Mouse (Mus musculus) olfactory bulb, adult 2 months (tissue): ENCODE results near the gene Emx1. TPM values are rescaled to one million over a fixed set of nuclear protein-coding genes. Genes with fewer than 3 reads are reported as not detected.
A peak's percentile ranks its signal among the peaks of the same experiment; 100 is the strongest.

ENCODE experiments used
- H3K27ac ChIP-seq: fragments of 200-500 bp; 2 replicates; pipeline ENCODE4 v1.5.1; 2012; ENCODE audit warnings: low read depth, low read length; ENCODE audit not compliant: insufficient read depth
- H3K4me1 ChIP-seq: fragments of 200-500 bp; 2 replicates; pipeline ENCODE4 v1.6.1; 2012; ENCODE audit warnings: low read length; ENCODE audit not compliant: control insufficient read depth, insufficient read depth
- H3K4me3 ChIP-seq: fragments of 200-500 bp; 2 replicates; pipeline ENCODE4 v1.5.1; 2012; ENCODE audit warnings: mild to moderate bottlenecking, low read depth, low read length, moderate library complexity; ENCODE audit not compliant: insufficient read depth
- CTCF ChIP-seq: fragments of 200-500 bp; IDR thresholded peaks from 2 replicates; pipeline ENCODE4 v1.5.1; 2012; ENCODE audit warnings: low read depth, mild to moderate bottlenecking, low read length, moderate library complexity; ENCODE audit not compliant: insufficient read depth
- POLR2A ChIP-seq: fragments of 200-500 bp; IDR thresholded peaks from 2 replicates; pipeline ENCODE4 v1.6.1; 2012; ENCODE audit warnings: mild to moderate bottlenecking, low read depth, low read length, moderate library complexity; ENCODE audit not compliant: insufficient read depth
- WGBS: fragments of 180-500 bp; shearing (Covaris S2); methylation state at CpG from one replicate; pipeline ENCODE4 v1.1.7; 2018; 5-methylcytosine and 5-hydroxymethylcytosine counted together
- polyA plus RNA-seq: library from polyadenylated mRNA; stranded (reverse); fragments of >200 nt; gene quantifications from 2 replicates; pipeline ENCODE4 v1.2.4, GENCODE M21; 2012; ENCODE audit warnings: low replicate concordance; ENCODE audit not compliant: missing spikeins, insufficient read depth, insufficient read length

The Emx1 gene
- polyA plus RNA-seq, 1 experiment: not detected

GRCm38 (mm10) chr6:85237001-85237400, 49.8 kb downstream of the Emx1 start:
- WGBS: 61% methylated on average over 5 of the region's 5 CpGs
- no peak for TF ChIP-seq POLR2A
- peak; percentile 39; the same call in 1 of the 2 replicates for TF ChIP-seq CTCF
- no peak overlapping the region for H3K27ac ChIP-seq
- no peak overlapping the region for H3K4me3 ChIP-seq
- H3K4me1 ChIP-seq: peaks cover 20% of the 10 kb centered on the region

- H3K4me1 ChIP-seq: peaks cover 17% of the 10 kb centered on the region
- TF ChIP-seq CTCF: no peak
- TF ChIP-seq POLR2A: no peak
- no peak overlapping the region for H3K27ac ChIP-seq
- WGBS: 47% methylated on average over 10 of the region's 10 CpGs
- no peak overlapping the region for H3K4me3 ChIP-seq
These were observed 50.5 kb downstream of the Emx1 start for GRCm38 (mm10) chr6:85237595-85238337.

DNA sequence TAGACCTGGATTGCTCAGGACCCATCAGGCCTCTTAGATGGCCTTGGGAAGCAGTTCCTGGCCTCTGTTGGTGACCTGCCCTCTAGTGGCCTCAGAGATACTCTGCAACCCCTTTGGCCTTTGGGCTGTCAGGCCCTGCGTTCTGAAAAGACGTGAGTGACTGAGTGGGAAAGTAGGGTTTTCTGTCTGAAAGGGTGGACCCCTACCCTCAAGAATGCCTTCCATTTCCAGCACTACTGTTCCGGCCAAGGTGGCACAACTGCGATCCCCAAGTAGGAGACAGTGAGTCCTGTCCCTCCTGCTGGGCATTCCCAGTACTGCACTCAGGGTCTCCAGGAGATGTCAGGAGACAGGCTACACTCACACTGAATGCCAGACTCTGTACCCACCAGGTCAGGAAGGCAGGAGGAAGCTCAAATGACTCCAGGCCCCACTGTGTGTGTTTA, 51.8 kb downstream of the Emx1 start:
- Histone ChIP-seq H3K4me3 (no peak overlapping the region), H3K27ac (no peak overlapping the region), H3K4me1 (peaks cover 17% of the 10 kb centered on the region)
- 49% methylated on average over 4 of the region's 4 CpGs for WGBS
- TF ChIP-seq POLR2A: no peak
- TF ChIP-seq CTCF: peak; percentile 95

DNA sequence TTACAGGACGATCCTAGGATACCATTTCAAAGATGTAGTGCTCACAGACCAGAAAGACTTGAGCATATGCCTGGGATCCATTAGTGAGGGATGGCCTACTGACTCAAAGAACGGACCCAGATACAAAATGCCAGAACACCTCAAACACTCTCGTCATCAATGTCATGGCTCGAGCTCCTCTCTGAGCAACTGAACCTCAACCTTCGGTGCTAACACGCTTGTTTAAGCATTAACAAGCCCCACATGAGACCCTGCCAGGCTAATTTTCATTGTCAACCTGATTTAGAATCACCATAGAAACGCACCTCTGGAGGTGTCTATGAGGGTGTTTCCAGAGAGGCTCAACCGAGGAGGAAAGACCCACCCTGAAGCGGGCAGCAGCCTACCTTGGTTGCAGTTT, 62.6 kb downstream of the Emx1 start:
- Histone ChIP-seq H3K27ac (no peak overlapping the region), H3K4me3 (no peak overlapping the region), H3K4me1 (peaks cover 8% of the 10 kb centered on the region; the same call in 1 of the 2 replicates)
- no peak for TF ChIP-seq POLR2A
- no peak for TF ChIP-seq CTCF
- 87% methylated on average over 9 of the region's 9 CpGs for WGBS

DNA sequence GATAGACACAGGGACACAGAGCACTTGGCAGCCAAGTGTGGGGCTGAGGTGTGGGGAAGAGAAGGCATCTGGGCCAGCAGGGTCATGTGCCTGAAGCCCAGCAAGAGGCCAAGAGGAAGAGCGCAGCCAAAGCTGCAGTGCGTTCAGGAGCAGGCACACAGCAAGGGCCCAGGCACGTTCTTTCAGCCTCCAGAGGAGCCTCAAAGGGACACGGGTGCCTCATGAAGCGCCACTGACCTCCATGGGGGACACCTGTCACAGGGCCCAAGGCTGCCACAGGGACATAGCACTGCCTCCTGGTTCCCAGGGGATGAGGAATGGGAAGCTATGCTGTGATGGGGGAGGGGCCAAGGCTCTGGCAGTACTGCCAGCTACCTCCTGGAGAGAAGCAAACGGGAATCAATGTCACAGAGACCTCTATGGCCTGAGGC, 63.6 kb downstream of the Emx1 start:
- 74% methylated on average over 6 of the region's 6 CpGs for WGBS
- TF ChIP-seq CTCF (no peak), POLR2A (no peak)
- peaks cover 8% of the 10 kb centered on the region; the same call in 1 of the 2 replicates for H3K4me1 ChIP-seq
- H3K27ac ChIP-seq: no peak overlapping the region
- H3K4me3 ChIP-seq: no peak overlapping the region

- WGBS: 80% methylated on average over 17 of the region's 17 CpGs
- Histone ChIP-seq H3K4me1 (peaks cover 8% of the 10 kb centered on the region; the same call in 1 of the 2 replicates), H3K27ac (no peak overlapping the region), H3K4me3 (no peak overlapping the region)
- TF ChIP-seq POLR2A (no peak), CTCF (no peak)
These were observed 65.2 kb downstream of the Emx1 start for GRCm38 (mm10) chr6:85252251-85253058.

- Histone ChIP-seq H3K4me3 (no peak overlapping the region), H3K4me1 (peaks cover 8% of the 10 kb centered on the region; the same call in 1 of the 2 replicates), H3K27ac (no peak overlapping the region)
- WGBS: 78% methylated on average over 3 of the region's 3 CpGs
- no peak for TF ChIP-seq POLR2A
- TF ChIP-seq CTCF: no peak
These were observed 66.0 kb downstream of the Emx1 start for GRCm38 (mm10) chr6:85253275-85253674.

Other genes starting within 250 kb of the Emx1 start
- gene Exoc6b, start 117.9 kb upstream of the Emx1 start, polyA plus RNA-seq: 235 TPM in 1 of 2 replicates, not detected in the other
- not detected in 2 replicates for gene Spr, start 49.7 kb upstream of the Emx1 start, polyA plus RNA-seq
- gene Sfxn5, start 146.0 kb downstream of the Emx1 start, polyA plus RNA-seq: not detected in 2 replicates
- gene Rab11fip5, start 187.2 kb downstream of the Emx1 start, polyA plus RNA-seq: not detected in 2 replicates
- not detected in 2 replicates for gene Noto, start 236.4 kb downstream of the Emx1 start, polyA plus RNA-seq
- gene Smyd5, start 244.6 kb downstream of the Emx1 start, polyA plus RNA-seq: not detected in 2 replicates